Mouse (Mus musculus) embryonic fibroblast, embryonic 13.5 days (primary cell): Measurements from ENCODE around the gene Cacna1d.

Experiments used
- CTCF ChIP-seq: IDR thresholded peaks from 2 replicates; pipeline ENCODE4 v1.5.1; 2011; ENCODE audit warnings: mild to moderate bottlenecking, control low read depth, low read length, moderate library complexity, borderline replicate concordance; ENCODE audit not compliant: insufficient read depth
- POLR2A ChIP-seq: IDR thresholded peaks from 2 replicates; pipeline ENCODE4 v1.6.1; 2011; ENCODE audit warnings: low read depth, mild to moderate bottlenecking, control low read depth, low read length, moderate library complexity

DNA sequence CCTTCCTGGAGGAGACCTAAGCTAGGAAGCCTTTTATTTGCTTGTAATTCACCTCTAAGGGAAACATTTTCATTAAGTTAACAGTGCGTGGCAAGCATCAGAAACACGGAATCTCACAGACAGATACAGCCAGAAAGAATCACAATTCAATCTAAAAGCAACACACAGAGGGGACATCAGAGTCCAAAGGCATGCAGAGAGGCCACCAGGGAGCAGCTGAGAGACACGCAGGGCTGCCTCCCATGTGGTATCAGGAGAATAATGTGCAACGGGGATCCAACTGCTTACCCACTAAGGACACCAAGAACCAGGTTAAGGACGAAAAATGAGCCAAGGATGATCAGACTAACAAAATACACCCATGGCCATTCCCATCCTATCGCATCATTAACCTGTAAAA lies 320.2 kb downstream of the Cacna1d start:
- TF ChIP-seq CTCF (no peak), POLR2A (no peak)
